Mouse (Mus musculus) c-Kit-positive CD71-negative TER-119-negative erythroid progenitor cells, embryonic 14.5 days (primary cell): ENCODE data around the gene Elmo1.

Experiments used
- DNase-seq: peaks from one replicate; pipeline ENCODE4 v3.0.0-alpha.2; 2013; ENCODE audit warnings: low read depth

The Elmo1 gene

GRCm38 (mm10) chr13:20270148-20270547 lies 179.8 kb downstream of the Elmo1 start:
- DNase-seq = no peak

GRCm38 (mm10) chr13:20271799-20272198 lies 181.4 kb downstream of the Elmo1 start:
- DNase-seq = no peak

- no peak for DNase-seq
These were observed 182.2 kb downstream of the Elmo1 start for GRCm38 (mm10) chr13:20272562-20272961.

GRCm38 (mm10) chr13:20279889-20280288 lies 189.5 kb downstream of the Elmo1 start:
- DNase-seq = no peak

GRCm38 (mm10) chr13:20283891-20284290 lies 193.5 kb downstream of the Elmo1 start:
- no peak for DNase-seq

GRCm38 (mm10) chr13:20286680-20287079 lies 196.3 kb downstream of the Elmo1 start:
- DNase-seq = no peak

GRCm38 (mm10) chr13:20288393-20288792 lies 198.0 kb downstream of the Elmo1 start:
- no peak for DNase-seq

GRCm38 (mm10) chr13:20290412-20290811 lies 200.0 kb downstream of the Elmo1 start:
- DNase-seq = no peak

- DNase-seq = no peak
These were observed 202.0 kb downstream of the Elmo1 start for GRCm38 (mm10) chr13:20292348-20292747.

- no peak for DNase-seq
These were observed 205.0 kb downstream of the Elmo1 start for GRCm38 (mm10) chr13:20295278-20295970.

- peak; percentile 65 for DNase-seq
These were observed 207.4 kb downstream of the Elmo1 start for GRCm38 (mm10) chr13:20297841-20298240.

GRCm38 (mm10) chr13:20299424-20299823 lies 209.0 kb downstream of the Elmo1 start:
- no peak for DNase-seq

- DNase-seq = no peak
These were observed 209.7 kb downstream of the Elmo1 start for GRCm38 (mm10) chr13:20300052-20300564.

GRCm38 (mm10) chr13:20300626-20301025 lies 210.2 kb downstream of the Elmo1 start:
- DNase-seq = no peak

- DNase-seq = no peak
These were observed 211.4 kb downstream of the Elmo1 start for GRCm38 (mm10) chr13:20301760-20302159.

- DNase-seq = no peak
These were observed 215.2 kb downstream of the Elmo1 start for GRCm38 (mm10) chr13:20305621-20306020.

- no peak for DNase-seq
These were observed 216.1 kb downstream of the Elmo1 start for GRCm38 (mm10) chr13:20306180-20307177.

- no peak for DNase-seq
These were observed 217.0 kb downstream of the Elmo1 start for GRCm38 (mm10) chr13:20307381-20307780.

- peak; percentile 69 for DNase-seq
These were observed 221.2 kb downstream of the Elmo1 start for GRCm38 (mm10) chr13:20311612-20312011.

- DNase-seq = no peak
These were observed 222.9 kb downstream of the Elmo1 start for GRCm38 (mm10) chr13:20313345-20313744.

GRCm38 (mm10) chr13:20316139-20316538 lies 225.7 kb downstream of the Elmo1 start:
- DNase-seq = no peak

- DNase-seq = no peak
These were observed 228.3 kb downstream of the Elmo1 start for GRCm38 (mm10) chr13:20318615-20319219.
